Mouse (Mus musculus): ENCODE measurements around the gene Nlrc4. TPM values are rescaled to one million over a fixed set of nuclear protein-coding genes. Genes with fewer than 3 reads are reported as not detected.

Nlrc4 gene
- polyA plus RNA-seq, 1 experiment from 2014 or later, result 0.38 TPM

DNA sequence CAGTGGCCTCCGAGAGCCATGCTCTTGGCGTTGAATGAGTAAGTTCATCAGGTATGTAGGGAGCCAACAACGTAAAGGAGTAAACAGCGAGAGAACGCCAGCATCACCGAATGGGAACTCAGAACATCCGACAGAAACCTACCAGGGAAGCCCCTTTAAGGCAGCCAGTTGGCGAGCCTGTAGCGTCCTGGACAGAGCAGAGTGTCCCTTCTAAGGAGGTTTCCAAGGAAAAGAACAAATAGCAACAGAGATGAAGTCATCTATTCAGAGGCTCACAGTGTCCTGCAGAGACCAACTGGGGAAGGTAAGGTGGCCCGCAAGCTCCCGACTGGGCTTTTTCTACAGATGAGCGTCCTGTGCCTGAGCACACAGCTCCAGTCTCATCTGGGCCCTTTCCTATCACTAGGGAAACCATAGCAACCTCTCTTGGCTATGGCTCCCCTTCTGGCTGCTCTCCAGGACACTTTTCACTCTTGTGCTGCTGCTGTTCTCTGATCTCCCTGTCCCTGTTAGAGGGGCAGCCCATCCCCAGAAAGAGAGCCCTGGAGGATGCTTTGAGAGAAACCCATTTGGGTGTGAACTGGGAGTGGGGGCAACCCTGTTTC lies 34.4 kb downstream of the Nlrc4 start:
- Histone ChIP-seq H3K4me3 (no peak overlapping the region), H3K27ac (no peak overlapping the region), H3K9ac (no peak overlapping the region), H3K4me2 (no peak overlapping the region), H3K9me3 (no peaks in the 10 kb centered on the region), H3K4me1 (no peaks in the 10 kb centered on the region), H3K27me3 (no peaks in the 10 kb centered on the region), H3K36me3 (peaks cover 74% of the 10 kb centered on the region)
- ATAC-seq (ENCODE audit: insufficient number of reproducible peaks, insufficient read depth, low FRiP score, low TSS enrichment, low read depth), result no peak
- 86% methylated on average over 12 of the region's 12 CpGs for WGBS

DNA sequence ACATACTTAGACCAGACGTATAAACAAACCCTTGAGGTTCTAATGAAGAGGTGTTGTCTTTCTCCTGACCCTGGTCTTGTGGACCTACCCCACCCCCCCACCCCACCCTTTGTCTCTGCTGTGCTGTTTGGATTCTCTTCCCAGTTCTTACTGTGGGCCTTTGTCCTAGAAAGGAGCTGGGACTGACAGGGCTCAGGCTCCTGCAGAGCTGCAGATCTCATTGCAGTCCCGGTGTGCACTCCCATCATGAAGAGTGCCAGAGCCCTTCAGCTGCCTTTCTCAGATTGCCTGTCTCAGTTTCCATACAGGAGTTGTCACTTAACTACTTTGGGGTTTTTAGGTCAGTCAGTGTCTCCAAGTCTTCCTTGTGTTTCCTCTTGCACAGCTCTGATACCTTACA lies 38.3 kb downstream of the Nlrc4 start:
- Histone ChIP-seq H3K4me1 (no peaks in the 10 kb centered on the region), H3K36me3 (peaks cover 80% of the 10 kb centered on the region), H3K27ac (no peak overlapping the region), H3K27me3 (no peaks in the 10 kb centered on the region), H3K4me3 (no peak overlapping the region), H3K4me2 (no peak overlapping the region), H3K9ac (no peak overlapping the region), H3K9me3 (no peaks in the 10 kb centered on the region)
- ATAC-seq (ENCODE audit: insufficient number of reproducible peaks, insufficient read depth, low FRiP score, low TSS enrichment, low read depth), result no peak
- WGBS, result 77% methylated on average over 2 of the region's 2 CpGs

DNA sequence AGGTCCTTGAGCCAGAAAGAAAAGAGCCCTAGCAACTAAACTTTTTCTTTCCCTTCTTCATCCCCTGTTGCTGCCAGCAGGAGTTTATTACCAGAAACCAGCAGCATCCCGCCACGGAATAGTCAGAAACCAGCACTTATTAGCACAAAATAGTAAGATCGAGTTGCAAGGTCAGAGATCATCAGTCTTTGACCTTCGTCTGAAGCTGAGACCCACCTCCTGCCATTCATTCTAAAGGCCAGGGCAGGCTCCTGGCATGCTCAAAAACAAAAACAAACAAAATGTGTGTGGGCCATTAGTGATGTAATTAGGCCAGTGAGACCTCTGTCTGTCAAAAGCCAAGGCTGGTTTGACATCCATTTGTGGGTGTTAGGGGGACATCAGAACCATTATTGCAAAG lies 40.8 kb downstream of the Nlrc4 start:
- H3K4me3 ChIP-seq, result no peak overlapping the region
- no peak overlapping the region for H3K4me2 ChIP-seq
- 13% methylated on average over 4 of the region's 4 CpGs for WGBS
- peaks cover 83% of the 10 kb centered on the region for H3K36me3 ChIP-seq
- no peak overlapping the region for H3K9ac ChIP-seq
- no peaks in the 10 kb centered on the region for H3K4me1 ChIP-seq
- H3K27me3 ChIP-seq, result no peaks in the 10 kb centered on the region
- ATAC-seq (ENCODE audit: insufficient number of reproducible peaks, insufficient read depth, low FRiP score, low TSS enrichment, low read depth), result no peak
- no peak overlapping the region for H3K27ac ChIP-seq
- no peaks in the 10 kb centered on the region for H3K9me3 ChIP-seq

DNA sequence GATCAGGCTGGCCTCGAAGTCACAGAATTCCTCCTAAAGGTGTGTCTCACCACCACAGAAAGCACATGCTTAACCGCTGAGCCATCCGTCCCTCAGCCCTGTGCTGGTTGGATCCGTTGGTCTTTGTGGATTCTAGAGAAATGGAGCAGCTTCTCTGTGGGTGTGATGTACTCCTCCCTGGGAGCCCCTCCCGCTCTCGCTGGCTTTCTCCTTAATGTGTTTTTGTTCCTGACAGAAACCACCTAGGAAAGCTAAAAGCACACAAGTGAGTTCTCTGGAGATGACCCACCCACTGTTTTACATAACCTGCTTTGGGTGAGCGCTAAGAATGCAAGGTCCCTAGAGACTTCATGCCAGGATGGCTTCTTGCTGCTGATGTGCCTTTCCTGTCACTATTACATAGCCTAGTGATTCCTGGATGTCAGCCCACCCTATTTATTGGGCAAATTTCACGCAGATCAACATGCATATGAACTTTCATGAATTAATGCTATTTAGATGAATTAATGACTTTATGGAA lies 42.0 kb downstream of the Nlrc4 start:
- Histone ChIP-seq H3K27me3 (no peaks in the 10 kb centered on the region), H3K9ac (no peak overlapping the region), H3K4me2 (no peak overlapping the region), H3K9me3 (no peaks in the 10 kb centered on the region), H3K4me1 (no peaks in the 10 kb centered on the region), H3K4me3 (no peak overlapping the region), H3K36me3 (peaks cover 85% of the 10 kb centered on the region), H3K27ac (no peak overlapping the region)
- ATAC-seq (ENCODE audit: insufficient number of reproducible peaks, insufficient read depth, low FRiP score, low TSS enrichment, low read depth), result no peak
- 92% methylated on average over 8 of the region's 8 CpGs for WGBS

DNA sequence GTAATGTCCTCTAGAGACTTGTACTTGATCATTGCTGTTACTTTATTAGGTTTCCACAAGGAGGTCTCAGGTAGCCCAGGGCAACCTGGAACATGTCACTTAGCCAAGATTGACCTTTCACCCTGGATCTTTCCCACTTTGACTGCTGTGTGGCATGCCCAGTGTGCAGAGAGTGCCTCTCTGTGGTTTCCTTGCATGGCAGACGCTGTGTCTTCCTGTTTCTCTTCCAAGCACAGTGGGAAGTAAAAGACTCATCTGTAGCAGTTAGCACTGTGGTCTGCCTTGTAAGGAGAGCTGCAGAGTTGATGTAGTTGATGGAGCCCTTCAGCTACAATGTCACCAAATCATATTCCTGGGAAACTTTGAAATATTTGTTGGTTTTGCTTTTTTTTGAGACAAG lies 44.3 kb downstream of the Nlrc4 start:
- Histone ChIP-seq H3K9me3 (no peaks in the 10 kb centered on the region), H3K27ac (no peak overlapping the region), H3K4me1 (no peaks in the 10 kb centered on the region), H3K36me3 (peaks cover 85% of the 10 kb centered on the region), H3K9ac (no peak overlapping the region), H3K27me3 (no peaks in the 10 kb centered on the region), H3K4me3 (no peak overlapping the region), H3K4me2 (no peak overlapping the region)
- no peak for ATAC-seq (ENCODE audit: insufficient number of reproducible peaks, insufficient read depth, low FRiP score, low TSS enrichment, low read depth)
- WGBS, result 74% methylated on average over 1 of the region's 1 CpGs

DNA sequence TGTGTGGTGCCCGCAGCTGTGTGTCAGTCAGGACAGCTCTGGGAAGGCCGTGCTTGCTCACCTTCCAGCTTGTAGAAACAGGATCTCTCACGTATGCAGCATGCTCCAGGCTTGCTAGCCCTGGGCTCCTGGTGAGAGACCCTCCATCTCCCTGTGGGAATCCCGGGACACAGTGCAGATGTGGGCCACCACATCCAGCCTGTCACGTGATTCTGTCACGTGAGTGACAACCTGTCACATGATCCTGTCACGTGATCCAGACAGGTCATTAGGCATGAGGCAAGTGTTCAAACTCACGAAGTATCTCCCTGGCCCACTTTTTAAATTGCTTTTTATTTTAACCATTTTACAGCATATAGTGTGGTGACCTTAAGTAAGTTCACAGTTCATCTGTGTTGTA lies 45.6 kb downstream of the Nlrc4 start:
- H3K36me3 ChIP-seq, result peaks cover 84% of the 10 kb centered on the region
- no peak for ATAC-seq (ENCODE audit: insufficient number of reproducible peaks, insufficient read depth, low FRiP score, low TSS enrichment, low read depth)
- no peak overlapping the region for H3K27ac ChIP-seq
- no peaks in the 10 kb centered on the region for H3K9me3 ChIP-seq
- no peaks in the 10 kb centered on the region for H3K4me1 ChIP-seq
- no peak overlapping the region for H3K4me2 ChIP-seq
- H3K9ac ChIP-seq, result no peak overlapping the region
- H3K27me3 ChIP-seq, result no peaks in the 10 kb centered on the region
- WGBS, result 89% methylated on average over 8 of the region's 8 CpGs
- H3K4me3 ChIP-seq, result no peak overlapping the region

DNA sequence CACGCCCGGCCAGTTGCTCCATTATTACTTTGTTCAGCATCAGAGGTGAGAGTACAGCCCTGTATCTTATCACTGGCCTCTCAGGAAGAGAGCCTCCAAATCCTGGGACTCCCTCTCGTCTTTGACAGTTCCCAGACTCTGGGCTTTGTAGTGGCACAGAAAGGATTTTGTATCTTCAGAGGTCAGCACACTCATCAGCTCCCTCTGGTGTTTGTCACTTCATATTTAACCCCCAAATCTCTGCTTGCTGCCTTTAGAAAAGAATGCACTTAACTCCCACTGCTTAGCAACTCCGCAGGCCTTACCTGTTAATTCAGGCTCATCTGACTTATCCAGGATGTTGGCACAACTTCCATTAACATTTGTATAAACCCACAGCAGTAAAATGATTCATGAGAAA lies 49.2 kb downstream of the Nlrc4 start:
- no peaks in the 10 kb centered on the region for H3K9me3 ChIP-seq
- no peak overlapping the region for H3K9ac ChIP-seq

DNA sequence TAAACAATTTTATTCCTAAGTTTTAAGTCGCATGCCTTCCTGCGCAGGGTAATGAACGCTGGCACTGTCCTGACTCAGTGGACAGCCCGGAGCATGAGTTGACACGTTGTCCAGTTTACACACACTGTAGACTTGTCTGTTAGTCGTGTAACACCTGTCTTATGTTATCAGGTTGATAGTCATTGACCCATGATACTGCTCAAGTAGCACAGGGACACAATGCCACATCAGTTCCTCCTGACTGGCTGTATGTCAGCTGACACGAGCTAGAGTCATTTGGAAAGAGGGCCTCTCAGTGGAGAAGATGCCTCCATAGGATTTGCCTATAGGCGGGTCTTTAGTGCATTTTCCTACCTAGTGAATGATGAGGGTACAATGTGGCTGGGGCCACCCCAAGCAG lies 52.5 kb downstream of the Nlrc4 start:
- Histone ChIP-seq H3K4me3 (no peak overlapping the region), H3K4me2 (no peak overlapping the region), H3K4me1 (no peaks in the 10 kb centered on the region), H3K27ac (no peak overlapping the region), H3K9ac (no peak overlapping the region), H3K36me3 (peaks cover 77% of the 10 kb centered on the region), H3K27me3 (no peaks in the 10 kb centered on the region), H3K9me3 (no peaks in the 10 kb centered on the region)
- WGBS, result 87% methylated on average over 8 of the region's 8 CpGs
- no peak for ATAC-seq (ENCODE audit: insufficient number of reproducible peaks, insufficient read depth, low FRiP score, low TSS enrichment, low read depth)

More for the DNA sequence above, 49.2 kb downstream of the Nlrc4 start:
- Histone ChIP-seq H3K4me3 (no peak overlapping the region), H3K27ac (no peak overlapping the region), H3K27me3 (no peaks in the 10 kb centered on the region), H3K4me2 (no peak overlapping the region), H3K36me3 (peaks cover 79% of the 10 kb centered on the region), H3K4me1 (no peaks in the 10 kb centered on the region)
- ATAC-seq (ENCODE audit: insufficient number of reproducible peaks, insufficient read depth, low FRiP score, low TSS enrichment, low read depth), result no peak
- 68% methylated on average over 4 of the region's 4 CpGs for WGBS

DNA sequence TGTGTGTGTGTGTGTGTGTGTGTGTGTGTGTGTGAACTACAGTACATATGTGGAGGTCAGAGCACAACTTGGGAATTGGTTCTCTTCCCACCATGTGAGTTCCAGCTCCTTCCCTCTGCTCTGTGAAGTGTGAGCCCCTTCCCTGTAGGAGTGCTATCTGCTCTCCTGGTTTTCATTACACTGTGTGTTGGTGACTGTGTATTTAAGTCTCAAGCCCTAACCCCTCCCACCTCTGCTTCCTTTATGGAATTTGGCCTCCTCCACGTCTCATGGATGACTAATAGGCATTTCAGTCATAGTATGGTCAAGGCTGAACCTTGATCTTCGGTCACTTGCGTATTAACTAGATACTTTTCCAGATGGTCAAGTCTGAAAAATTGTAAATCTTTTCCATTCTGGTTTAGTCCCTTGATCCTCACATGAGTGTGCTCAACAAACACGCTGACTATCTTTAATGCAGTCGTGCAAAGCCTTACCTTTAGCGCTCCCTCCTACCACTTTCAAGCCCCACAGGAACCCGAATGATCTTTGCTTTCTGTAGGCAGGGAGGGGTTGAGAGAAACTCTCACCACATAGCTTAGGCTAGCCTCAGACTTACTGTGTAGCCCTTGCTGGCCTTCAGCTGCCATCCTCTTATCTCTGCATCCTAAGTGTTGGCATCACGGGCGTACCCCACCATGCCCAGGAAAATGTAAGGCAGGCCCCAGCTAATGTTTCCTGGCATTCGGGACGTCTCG lies 56.3 kb downstream of the Nlrc4 start:
- Histone ChIP-seq H3K27me3 (no peaks in the 10 kb centered on the region), H3K27ac (no peak overlapping the region), H3K4me2 (no peak overlapping the region), H3K4me1 (no peaks in the 10 kb centered on the region), H3K9ac (no peak overlapping the region), H3K9me3 (no peaks in the 10 kb centered on the region), H3K36me3 (peaks cover 53% of the 10 kb centered on the region), H3K4me3 (no peak overlapping the region)
- WGBS, result 93% methylated on average over 12 of the region's 12 CpGs
- no peak for ATAC-seq (ENCODE audit: insufficient number of reproducible peaks, insufficient read depth, low FRiP score, low TSS enrichment, low read depth)

DNA sequence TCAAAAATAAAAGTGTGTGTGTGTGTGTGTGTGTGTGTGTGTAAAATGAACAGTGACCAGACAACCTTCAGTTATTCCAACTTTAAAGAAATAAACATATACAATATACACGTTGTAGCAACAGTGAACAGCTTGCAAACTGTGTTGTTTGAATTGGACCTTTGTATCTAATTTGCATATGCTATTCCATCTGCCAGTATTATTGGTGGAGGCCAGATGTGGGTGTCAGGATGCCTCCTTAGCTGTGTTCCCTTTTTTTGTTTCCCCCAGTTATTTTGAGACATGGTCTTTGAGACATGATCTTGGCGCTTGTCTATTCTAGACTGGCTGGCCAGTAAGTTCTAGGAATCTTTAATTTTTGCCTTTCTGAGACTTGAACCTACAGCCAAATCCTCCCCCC lies 61.8 kb downstream of the Nlrc4 start:
- Histone ChIP-seq H3K27me3 (no peaks in the 10 kb centered on the region), H3K27ac (no peak overlapping the region), H3K4me1 (peaks cover 9% of the 10 kb centered on the region), H3K4me3 (no peak overlapping the region), H3K9me3 (no peaks in the 10 kb centered on the region), H3K4me2 (no peak overlapping the region), H3K36me3 (peaks cover 5% of the 10 kb centered on the region), H3K9ac (no peak overlapping the region; the same call in 1 of the 2 replicates)
- WGBS, result 87% methylated on average over 2 of the region's 2 CpGs
- ATAC-seq (ENCODE audit: insufficient number of reproducible peaks, insufficient read depth, low FRiP score, low TSS enrichment, low read depth), result no peak

DNA sequence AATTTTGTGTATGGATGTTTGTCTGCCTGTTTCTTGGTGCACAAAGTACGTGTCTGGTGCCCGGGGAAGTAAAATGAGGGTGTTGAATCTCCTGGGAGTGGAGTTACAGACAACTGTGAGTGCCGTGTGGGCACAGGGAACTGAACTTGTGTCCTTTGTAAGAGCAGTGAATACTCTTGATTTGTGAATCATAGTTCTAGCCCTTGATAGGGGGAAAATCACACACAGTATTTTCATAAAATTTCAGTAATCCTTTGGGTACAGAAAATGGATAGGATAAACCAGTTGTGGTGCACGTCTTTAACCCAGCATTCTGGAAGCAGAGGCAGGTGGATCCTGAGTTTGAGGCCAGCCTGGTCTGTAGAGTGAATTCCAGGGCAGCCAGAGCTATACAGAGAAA lies 62.2 kb downstream of the Nlrc4 start:
- H3K9ac ChIP-seq, result peak overlapping the region; percentile 96
- peak overlapping the region; percentile 68 for H3K4me2 ChIP-seq
- ATAC-seq (ENCODE audit: insufficient number of reproducible peaks, insufficient read depth, low FRiP score, low TSS enrichment, low read depth), result no peak
- H3K4me3 ChIP-seq, result peak overlapping the region; percentile 93
- no peaks in the 10 kb centered on the region for H3K27me3 ChIP-seq
- peaks cover under 1% of the 10 kb centered on the region for H3K36me3 ChIP-seq
- H3K4me1 ChIP-seq, result peaks cover 9% of the 10 kb centered on the region
- H3K27ac ChIP-seq, result no peak overlapping the region
- 64% methylated on average over 4 of the region's 4 CpGs for WGBS
- H3K9me3 ChIP-seq, result no peaks in the 10 kb centered on the region

DNA sequence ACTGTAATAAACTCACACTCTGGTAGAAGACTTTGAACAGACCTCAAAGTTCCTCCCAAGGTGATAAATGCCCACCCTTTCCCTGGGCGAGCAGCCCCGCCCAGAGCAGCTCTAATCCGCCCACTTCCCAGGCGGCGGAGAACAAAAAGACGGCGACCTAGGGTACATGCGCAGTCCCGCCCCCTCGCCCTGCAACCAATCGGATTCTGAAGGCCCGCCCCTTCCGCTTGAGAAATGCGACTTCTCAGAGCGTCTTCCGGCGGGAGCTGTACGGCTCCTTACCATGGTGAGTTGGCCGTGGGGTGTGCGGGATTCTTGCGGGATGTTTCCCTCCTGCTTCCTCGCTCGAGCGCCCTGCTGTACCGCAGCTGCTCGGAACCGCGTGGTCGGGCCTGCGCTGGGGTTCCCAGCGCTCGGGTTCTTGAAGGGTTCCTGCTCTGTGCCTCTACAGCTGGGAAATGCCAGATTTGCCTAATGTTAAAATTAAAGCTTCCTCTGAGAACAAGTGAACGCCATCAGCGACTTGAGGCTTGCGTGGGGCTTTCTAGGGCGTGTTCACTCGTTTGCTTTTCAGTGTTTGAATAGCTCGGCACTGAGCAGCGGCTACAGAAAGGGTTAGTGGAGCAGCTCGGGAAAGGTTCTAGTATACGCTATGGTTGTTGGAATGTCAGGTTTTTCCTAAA lies 63.4 kb downstream of the Nlrc4 start, which contains the start of gene Slc30a6:
TSS of gene Slc30a6 (plus strand) at position 226 of the 683 bp plus-strand sequence.
- H3K9me3 ChIP-seq, result no peaks in the 10 kb centered on the region
- H3K4me2 ChIP-seq, result peak within 1 kb of the TSS; percentile 68
- WGBS, result under 1% methylated on average over 41 of the region's 41 CpGs
- H3K4me3 ChIP-seq, result peak within 1 kb of the TSS; percentile 93
- H3K4me1 ChIP-seq, result peaks cover 9% of the 10 kb centered on the region
- peak; percentile 99 for ATAC-seq (ENCODE audit: insufficient number of reproducible peaks, insufficient read depth, low FRiP score, low TSS enrichment, low read depth)
- no peaks in the 10 kb centered on the region for H3K27me3 ChIP-seq
- no peaks in the 10 kb centered on the region for H3K36me3 ChIP-seq
- H3K9ac ChIP-seq, result peak within 1 kb of the TSS; percentile 96
- peak within 1 kb of the TSS; percentile 92 for H3K27ac ChIP-seq

Data from embryonic facial prominence, embryonic 13.5 days (tissue).